Mouse (Mus musculus) cerebellum, postnatal 10 days (tissue): ENCODE data around the gene Ttc7.

Experiments
- DNase-seq, 2 experiments: peaks; one replicate each; pipeline ENCODE4 v3.0.0; 2021; ENCODE audit warnings: mixed read lengths in 2 of 2

The Ttc7 gene

GRCm38 (mm10) chr17:87339122-87339521 is 56.4 kb downstream of the Ttc7 start:
- peak in 1 of 2 experiments; percentile 44 for DNase-seq

- DNase-seq, result no peak
These were observed 60.5 kb downstream of the Ttc7 start for GRCm38 (mm10) chr17:87343060-87343703.

GRCm38 (mm10) chr17:87344441-87345251 is 62.0 kb downstream of the Ttc7 start:
- no peak for DNase-seq

GRCm38 (mm10) chr17:87345252-87345593 is 62.5 kb downstream of the Ttc7 start:
- DNase-seq, result no peak

- DNase-seq, result no peak
These were observed 65.7 kb downstream of the Ttc7 start for GRCm38 (mm10) chr17:87348353-87348752.

- DNase-seq, result no peak
These were observed 66.4 kb downstream of the Ttc7 start for GRCm38 (mm10) chr17:87349069-87349468.

GRCm38 (mm10) chr17:87349575-87349974 is 66.9 kb downstream of the Ttc7 start:
- no peak for DNase-seq

- peak in 1 of 2 experiments; percentile 54 for DNase-seq
These were observed 68.0 kb downstream of the Ttc7 start for GRCm38 (mm10) chr17:87350471-87351240.

GRCm38 (mm10) chr17:87351241-87352105 is 68.8 kb downstream of the Ttc7 start:
- peak; percentile 74 to 81 for DNase-seq

- peak in 1 of 2 experiments; percentile 43 for DNase-seq
These were observed 69.6 kb downstream of the Ttc7 start for GRCm38 (mm10) chr17:87352106-87352897.

- DNase-seq, result no peak
These were observed 70.2 kb downstream of the Ttc7 start for GRCm38 (mm10) chr17:87352898-87353225.

- DNase-seq, result no peak
These were observed 71.1 kb downstream of the Ttc7 start for GRCm38 (mm10) chr17:87353745-87354320.

- no peak for DNase-seq
These were observed 72.8 kb downstream of the Ttc7 start for GRCm38 (mm10) chr17:87355456-87355855.

GRCm38 (mm10) chr17:87356261-87356660 is 73.6 kb downstream of the Ttc7 start:
- no peak for DNase-seq

- DNase-seq, result no peak
These were observed 74.8 kb downstream of the Ttc7 start for GRCm38 (mm10) chr17:87357506-87357905.

GRCm38 (mm10) chr17:87361132-87361531 is 78.4 kb downstream of the Ttc7 start:
- DNase-seq, result peak; percentile 77 to 79

GRCm38 (mm10) chr17:87364108-87364507 is 81.4 kb downstream of the Ttc7 start:
- DNase-seq, result no peak

GRCm38 (mm10) chr17:87365268-87365667 is 82.6 kb downstream of the Ttc7 start:
- DNase-seq, result no peak

- DNase-seq, result no peak
These were observed 83.8 kb downstream of the Ttc7 start for GRCm38 (mm10) chr17:87366520-87366919.

GRCm38 (mm10) chr17:87367228-87367627 is 84.5 kb downstream of the Ttc7 start:
- DNase-seq, result peak; percentile 39 to 53

- peak; percentile 90 to 93 for DNase-seq
These were observed 85.0 kb downstream of the Ttc7 start for GRCm38 (mm10) chr17:87367640-87368039.
